Mouse (Mus musculus) testis, postnatal 10 days (tissue): Measurements from ENCODE around the gene Abhd8.

Experiments
- DNase-seq: peaks from one replicate; pipeline ENCODE4 v3.0.0; 2021; ENCODE audit warnings: low spot score

Gene Abhd8

DNA sequence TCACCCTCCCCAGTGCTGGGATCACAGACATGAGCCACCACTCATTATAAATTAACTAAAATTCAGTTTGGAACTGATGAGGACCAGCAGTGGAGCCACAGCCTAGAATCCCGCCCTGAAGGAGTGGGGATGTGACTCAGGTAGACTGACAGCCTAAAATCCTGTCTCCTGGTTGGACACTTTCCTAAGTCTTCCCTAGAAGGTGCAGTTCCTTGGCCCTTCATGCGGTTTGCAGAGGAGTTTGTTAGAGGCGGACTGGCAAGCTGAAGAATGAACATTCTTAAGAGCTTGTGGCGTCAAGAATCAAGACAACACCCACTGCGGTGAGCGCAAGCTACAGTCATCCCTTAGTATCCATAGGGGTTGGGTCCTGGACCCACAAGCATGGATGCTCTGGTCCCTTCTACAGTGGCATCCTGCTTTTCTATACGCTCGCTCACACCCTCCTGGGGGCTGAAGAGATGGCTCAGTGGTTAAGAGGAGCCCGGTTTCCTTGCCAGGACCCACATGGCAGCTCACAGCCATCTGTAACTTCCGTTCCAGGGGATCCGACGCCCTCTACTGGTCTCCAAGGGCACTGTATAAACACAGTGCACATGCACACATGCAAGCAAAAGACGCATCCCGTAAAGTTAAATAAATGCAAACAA, 13.9 kb upstream of the Abhd8 start:
- DNase-seq, result no peak

DNA sequence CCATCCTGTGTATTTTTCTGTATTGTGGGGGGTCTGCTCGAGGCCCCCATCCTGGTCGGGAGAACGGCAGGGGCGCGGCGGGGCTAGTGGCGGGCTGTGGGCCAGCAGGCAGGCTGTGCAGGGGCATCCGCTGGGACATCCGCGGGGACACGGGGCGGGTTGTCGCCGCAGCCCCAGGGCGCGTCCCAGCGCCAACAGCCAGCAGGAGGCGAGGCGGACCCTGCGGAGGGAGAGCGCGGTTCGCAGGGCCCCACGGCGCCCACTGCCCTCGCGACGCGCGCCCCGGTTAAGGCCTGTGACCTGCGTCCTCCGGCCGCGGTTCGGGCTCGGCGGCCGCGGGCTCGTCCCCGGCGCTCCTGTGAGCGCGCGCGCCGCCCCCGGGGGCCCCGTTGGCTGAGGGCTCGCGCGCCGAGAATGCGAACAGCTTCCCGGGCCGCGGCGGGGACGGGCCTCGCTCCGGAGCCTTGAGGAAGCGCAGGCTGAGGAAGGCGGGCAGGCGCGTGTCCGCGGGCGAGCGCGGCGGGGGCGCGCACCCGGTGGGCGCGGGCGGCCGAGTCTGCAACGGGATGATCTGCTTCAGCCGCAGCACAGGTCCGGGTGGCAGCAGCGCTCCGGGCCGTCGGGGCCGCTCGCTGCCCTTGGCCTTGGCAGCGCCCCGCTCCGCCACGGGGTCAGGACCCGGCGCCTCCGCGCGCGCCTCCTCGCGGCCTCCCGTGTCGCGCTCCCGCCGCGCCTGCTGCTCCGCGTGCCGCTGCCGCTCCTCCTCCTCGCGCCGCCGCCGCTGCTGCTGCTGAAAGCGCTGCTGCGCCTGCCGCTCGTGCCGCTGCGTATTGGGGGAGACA, 12.9 kb upstream of the Abhd8 start:
- peak; percentile 86 for DNase-seq

DNA sequence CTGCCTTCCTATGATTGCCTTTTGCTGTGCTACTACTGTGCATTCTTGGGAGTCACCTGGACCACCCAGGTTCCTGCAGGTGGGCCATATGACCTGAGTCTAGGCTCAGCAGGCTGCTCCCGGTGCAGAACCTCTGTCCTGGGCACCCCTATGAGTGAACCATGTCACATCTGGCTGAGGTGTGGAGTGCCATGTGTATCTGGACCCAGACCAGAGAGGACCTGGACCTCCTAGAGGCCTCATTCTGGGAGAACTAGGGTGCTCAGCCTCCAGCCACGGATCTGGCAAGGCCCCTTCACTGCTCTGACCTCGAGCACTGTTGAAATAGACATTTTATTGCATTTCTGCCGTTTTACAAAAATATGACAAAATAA, 12.2 kb upstream of the Abhd8 start:
- no peak for DNase-seq

DNA sequence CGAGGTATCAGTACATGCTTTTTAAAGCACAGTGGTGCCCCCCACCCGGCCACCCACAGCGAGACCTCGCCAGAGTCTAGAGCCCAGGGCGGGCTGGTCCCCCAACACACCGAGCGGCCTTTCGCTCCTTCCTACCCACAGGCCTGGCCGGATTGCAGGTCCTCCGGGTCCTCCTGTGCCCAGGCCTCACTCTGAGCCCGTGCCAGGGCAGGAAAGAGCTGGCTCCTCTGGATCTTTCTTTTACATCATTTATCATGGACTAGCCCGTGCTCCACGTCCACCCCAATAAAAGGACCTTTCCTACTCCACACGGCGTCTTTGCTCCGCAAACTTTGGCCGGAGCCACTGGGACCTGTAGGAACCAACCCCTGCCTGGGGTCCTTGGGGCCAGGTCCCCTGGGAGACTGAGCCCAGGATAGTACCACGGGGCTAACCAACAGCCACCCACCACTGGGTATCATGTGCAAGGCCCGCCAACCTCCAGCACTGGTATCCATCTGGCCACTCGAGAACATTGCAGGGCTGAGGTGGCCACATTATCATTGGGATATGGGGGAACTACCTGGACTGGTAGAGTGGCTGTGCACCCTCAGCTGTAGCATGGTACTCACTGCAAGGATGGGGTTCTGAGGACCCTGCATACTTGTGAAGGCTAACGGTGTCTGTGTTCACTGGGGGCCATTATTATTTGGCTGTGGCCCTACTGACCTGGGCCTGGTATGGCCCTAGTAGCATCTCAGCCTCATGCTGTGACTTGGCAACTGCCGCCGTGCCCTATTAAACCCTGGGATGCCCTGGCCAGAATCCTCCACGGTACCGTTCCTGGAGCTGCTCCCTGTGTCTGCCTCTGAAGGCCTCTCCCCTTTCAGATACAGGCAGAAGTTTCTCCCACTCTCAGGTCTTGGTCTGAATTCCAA, 11.6 kb upstream of the Abhd8 start:
- DNase-seq, result peak; percentile 45

DNA sequence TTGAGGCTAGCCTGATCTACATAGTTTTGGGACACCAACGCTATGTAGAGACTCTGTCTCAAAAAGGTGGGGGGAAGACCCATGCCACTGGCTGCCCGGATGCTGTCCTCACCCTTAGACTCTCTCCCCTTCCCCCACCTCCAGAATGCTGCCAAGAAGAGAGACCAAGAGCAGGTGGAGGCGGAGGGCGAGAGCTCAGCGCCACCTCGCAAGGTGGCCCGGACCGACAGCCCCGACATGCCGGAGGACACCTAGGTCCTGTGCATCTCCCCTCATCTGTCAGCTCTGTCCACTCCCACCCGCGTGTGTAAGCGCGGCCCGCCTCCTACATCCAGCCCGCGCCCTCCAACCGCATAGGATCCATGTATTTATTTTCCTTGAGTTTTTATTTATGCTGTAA, 10.9 kb upstream of the Abhd8 start:
- DNase-seq, result no peak

DNA sequence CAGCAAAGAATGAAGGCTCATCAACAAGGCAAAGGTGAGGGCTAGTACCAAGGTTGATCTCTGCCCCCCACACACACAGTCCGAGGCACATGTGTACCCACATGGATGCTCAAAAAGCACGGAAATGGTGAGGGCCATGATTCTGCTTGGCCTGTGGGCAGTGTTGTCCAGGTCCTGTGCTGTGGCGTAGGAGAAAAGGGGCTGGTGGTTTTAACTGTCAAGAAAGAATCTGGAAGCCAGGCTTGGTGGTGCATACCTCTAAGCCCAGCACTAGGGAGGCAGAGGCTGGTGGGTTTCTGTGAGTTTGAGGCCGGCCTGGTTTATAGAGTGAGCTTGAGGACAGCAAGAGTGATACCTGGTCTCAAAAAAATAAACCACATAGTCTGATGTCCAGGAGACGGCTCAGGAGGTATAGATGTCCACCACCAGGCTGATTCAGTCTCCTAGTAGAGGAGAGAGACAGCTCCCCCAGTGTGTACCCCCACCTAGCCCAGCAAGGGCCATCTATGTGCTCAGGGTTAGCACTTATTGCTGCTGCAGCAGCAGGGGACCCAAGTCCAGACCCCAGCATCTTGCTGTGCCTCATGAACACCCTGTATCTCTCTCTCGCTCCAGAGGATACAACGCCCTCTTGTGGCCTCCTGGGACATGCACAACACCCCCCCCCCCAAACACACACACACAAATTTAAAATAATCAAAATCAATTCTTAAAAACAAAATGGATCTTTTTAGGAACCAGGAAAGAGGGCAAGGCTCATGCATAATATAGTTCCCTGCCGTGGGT, 9.3 kb upstream of the Abhd8 start:
- peak; percentile 49 for DNase-seq

DNA sequence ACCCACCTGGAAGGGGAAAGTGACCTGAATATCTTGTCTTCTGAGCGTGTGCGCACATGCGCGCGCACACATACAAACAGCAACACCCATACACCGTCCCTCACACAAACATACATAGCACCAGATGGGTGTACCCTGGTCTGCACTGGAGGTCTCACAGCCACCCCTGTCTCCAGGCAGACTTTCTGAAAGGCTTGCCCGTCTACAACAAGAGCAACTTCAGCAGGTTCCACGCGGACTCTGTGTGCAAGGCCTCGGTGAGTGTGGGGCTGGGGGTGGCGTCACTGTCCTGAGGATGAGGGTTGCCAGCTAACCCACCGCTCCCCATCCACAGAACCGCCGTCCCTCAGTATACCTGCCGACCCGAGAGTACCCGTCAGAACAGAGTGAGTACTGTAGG, 8.4 kb upstream of the Abhd8 start:
- DNase-seq, result peak; percentile 43

DNA sequence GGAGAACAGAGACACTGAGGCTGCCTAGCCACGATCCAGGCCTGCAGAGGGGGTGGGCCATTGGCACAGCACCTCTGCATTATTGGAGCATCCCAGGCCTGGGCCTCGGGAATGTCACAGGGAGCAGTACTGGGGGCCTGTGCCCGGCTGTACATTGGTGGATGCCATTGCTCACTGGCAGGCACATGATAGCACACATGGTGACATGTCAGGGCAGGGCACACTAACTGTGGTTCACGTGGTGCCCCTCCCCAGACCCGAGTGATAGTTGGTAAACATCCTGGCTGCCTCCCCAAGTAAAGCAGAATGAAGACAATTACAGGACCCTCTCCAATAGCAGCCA, 7.4 kb upstream of the Abhd8 start:
- no peak for DNase-seq

DNA sequence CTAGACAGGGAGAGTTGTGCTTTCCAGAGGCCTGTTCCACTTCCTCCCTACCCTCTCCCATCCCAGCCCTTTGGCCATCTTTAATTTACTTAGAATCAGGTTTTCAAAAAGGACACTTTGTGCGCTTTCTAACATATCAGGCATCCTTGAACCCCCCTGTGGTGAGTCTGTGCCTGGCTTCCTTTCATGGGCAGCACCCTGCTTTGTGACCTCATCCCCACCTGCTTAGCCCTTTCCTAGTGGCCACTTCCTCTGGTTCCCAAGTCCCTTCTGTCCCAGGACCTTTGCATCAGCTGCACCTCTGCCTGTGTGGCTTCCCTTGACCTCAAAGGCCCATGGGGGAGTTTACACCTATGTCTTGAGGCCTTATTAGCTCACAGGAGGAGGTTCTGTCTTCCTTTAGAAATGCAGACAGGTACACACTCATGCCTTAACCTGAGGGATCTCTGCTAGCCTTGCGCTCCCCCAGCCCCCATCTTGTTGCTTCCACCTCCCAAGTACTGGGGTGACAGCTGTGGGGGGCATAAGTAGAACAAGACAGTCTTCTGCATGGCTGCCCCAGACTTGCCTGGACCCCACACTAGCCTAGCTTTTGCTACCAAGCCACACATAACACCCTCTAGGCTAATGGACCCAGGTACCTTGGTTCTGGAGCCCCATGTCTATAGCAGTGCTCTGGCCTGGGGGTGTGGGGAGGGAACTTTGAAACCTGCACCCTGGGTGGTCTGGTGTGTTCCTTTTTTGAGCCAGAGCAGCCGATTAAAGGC, 6.9 kb upstream of the Abhd8 start:
- no peak for DNase-seq

DNA sequence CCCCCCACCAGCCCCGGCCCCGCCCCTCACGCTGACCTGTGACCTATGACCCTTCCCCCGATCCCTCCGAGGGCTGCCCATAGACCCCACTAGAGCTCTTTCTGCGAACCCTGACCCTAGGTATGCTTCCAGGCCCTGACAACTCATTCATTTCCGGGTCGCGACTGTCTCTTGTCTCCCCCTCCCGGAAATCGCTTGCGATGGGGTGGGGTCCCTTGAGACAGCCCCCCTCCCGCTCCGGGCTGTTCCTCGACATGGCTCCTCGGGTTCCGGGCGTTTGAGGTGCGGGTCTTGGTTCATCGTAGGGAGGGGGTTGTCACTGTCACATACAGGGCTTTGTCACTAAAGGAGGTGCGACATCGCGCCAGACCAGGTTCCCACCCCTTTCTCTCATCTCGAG, 6.0 kb upstream of the Abhd8 start:
- DNase-seq, result peak; percentile 69

DNA sequence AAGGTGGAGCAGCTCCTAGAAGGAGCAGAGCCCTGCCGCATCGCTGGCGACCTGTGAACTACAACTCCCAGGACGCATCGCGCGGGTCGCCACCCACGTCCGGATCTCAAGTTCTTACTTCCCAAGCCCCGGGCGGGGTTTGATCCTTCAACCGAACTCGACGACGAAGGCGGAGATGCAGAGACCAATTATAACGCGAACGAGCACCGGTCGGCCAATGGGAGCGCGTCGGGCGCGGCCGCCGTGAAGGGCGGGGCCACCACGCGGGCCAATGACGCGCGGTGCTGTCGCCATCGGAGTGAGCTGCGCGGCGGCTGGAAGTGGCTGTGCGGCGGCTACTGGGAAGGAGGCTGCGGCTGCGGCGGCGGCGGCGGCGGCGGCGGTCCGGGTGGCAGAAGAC, 5.5 kb upstream of the Abhd8 start, which contains the start of gene Dda1:
Gene Dda1 (plus strand): TSS at position 284 of the 400 bp plus-strand sequence.
- DNase-seq, result peak; percentile 94

DNA sequence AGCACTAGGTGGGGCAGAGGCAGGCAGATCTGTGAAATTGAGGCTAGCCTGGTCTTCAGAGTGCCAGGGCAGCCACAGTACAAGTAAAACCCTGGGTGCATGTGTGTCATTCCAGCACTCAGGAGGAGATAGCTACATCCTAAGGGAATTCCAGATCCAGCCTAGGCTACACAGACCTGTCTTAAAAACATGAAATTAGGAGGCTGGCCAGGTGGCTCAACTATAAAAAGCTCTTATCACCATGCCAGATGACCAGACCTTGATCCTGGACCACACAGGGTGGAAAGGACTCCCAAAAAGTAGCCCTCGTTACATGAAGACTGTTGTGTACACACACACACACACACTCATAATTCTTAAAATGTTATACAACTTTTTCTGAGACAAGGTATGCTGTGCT, 4.5 kb upstream of the Abhd8 start:
- no peak for DNase-seq

DNA sequence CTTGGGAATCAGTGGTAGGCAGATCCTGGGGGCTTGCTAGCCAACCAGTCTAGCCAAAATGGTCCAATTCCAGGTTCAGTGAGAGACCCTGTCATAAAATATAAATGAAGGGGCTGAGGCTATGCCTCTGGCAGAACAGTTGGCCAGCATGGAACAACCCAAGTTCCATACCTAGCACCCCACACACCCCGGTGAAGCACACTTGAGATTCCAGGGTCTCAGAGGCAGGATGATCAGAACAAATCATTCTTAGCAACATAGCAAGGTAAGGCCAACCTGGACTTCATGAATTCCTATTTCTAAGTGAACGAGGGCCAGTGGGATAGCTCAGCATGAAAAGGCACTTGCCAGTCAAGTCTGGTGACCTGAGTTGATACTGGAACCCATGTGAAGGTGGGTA, 3.7 kb upstream of the Abhd8 start:
- no peak for DNase-seq

DNA sequence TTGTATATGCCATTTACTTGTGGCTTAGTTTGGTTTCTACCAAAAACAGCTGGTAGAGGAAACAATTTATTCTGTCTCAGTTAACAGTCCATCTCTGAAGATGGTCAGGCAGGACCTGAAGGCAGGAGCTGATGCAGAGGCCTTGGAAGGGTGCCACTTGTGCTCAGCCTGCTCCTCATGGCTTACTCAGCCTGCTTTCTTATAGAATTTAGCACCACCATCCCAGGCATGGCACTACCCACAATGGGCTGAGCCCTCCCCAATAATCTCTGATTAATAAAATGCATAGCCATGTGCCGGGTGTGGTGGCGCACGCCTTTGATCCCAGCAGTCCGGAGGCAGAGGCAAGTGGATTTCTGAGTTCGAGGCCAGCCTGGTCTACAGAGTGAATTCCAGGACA, 2.7 kb upstream of the Abhd8 start:
- DNase-seq, result no peak

DNA sequence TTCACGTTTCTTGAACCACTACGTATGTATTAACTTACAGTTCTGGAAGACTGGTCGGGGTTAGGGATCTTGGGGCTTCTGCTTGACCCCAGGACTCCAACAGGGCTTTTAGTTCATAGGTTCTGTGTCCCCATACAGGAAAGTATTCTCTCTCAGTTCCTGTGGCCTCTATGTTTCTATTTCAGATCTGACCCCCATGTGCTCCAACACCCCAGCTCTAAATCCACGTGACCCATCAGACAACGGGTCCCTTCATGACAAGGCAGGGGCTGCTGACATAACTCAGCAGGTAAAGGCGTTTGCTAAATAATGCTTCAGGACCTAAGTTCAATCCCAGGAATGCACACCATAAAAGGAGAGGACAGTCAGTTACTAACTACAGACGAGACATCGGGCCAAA, 2.3 kb upstream of the Abhd8 start:
- DNase-seq, result no peak

DNA sequence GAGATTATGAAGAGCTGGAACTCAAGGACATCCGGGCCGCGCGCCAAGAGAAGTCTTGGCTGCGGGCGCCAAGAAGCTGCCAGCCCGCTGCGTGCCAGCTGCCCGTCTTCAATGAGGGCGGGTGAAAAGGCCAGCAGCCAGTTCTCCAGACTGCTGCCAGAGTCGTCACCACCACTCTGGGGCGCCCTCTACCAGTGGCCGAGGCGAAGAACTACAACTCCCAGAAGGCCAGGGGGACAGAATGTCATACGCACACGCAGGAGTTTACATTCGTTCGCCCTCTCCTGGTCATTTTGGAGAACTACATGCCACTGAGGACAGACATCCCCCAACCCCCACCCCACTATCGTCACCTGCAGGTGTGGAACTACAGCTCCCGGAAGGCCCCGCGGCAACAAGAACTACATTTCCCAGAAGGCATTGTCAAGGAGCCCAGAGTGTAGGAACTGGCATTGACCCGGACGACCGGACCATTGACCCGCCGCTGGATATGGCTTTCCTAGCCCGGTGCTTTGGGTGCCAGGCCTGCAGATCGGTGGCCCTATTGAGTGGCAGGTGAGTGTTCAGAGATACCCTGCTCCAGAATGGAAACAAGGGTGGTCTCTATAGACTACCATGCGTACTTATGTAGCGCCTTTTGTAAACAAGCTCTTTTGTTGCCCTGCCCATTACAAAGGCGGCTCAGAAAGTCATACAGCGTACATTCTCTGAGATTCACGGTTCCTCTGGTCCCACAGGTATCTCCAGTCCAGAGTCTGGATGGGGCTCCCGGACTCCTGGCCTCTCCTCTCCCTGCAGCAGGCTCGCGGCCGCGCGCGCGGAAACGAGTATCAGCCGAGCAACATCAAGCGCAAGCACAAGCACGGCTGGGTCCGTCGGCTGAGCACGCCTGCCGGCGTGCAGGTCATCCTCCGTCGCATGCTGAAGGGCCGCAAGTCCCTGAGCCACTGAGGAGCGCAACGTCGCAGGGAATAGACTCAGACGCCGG, 1.4 kb upstream of the Abhd8 start, which contains the start of gene Mrpl34:
Gene Mrpl34 (plus strand): TSS at position 447 of the 988 bp plus-strand sequence.
- DNase-seq, result peak; percentile 96

DNA sequence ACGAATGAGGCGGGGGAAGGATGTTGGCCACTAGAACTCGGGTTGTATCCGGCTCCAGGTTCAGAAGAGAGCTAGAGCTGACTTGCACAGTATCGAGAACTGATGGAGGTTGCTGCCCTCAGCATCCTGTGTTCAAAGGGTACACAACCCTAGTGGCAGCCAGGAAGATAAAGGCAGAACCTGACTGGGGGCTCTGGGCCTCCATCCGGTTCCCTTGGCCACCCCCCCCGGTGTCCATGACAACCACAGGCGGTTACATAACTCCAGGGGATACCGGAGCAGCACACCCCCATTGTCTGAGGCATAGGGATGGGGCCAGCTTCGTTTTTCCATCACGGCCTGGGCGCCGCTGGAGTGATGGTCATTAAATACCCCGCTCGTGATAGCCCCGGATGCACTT, 669 bp downstream of the Abhd8 start:
- peak; percentile 57 for DNase-seq

DNA sequence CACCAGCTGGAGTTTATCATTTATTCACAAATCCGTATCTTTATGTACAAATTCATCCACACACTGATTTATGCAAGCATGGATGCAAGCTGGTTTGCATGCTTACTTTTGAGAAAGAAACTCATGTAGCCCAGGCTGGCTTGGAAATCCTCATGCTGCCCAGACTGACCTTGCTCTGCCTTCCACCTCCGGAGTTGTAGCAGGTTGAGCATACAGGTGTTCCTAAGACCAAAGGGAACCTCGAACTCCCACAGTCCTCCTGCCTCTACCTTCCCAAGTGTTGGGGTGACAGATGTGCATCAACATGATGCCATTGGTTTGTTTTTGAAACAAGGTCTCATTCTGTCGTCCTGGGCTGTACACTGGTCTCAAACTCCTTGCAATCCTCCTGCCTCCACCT, 1.3 kb downstream of the Abhd8 start:
- DNase-seq, result no peak

DNA sequence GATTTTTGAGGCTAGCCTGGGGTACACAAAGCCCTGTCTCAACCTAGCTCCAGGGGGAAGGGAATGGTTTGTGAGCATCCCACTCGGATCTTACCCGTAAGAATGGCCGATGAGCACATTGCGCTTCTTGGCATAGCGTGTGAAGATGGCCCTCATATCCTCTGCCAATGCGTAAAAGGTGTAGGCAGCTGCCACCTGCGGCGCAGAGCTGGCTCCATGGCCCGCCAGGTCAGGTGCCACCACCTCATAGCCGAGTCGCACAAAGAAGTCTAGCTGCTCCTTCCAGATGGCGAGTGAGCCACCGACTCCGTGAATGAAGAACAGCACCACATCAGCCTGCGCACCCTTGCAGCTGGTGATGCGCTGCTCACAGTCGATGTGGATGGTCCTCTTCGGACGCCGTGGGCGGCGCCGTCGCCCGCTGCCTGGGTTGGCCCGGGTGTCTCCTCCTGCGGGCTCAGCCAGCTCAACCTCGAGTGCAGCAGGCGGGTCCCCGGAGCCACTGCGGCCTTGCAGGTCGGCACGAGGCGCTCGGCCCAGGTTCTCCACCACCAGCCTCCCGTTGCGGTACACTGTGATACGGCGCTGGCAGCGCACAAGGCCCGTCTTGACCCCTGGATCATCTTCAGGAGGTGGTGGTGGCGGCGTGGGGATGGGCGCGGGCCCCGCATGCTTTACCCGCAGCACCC, 2.2 kb downstream of the Abhd8 start:
- no peak for DNase-seq
